Mouse (Mus musculus): ENCODE data around the gene Trim8.

The Trim8 gene

DNA sequence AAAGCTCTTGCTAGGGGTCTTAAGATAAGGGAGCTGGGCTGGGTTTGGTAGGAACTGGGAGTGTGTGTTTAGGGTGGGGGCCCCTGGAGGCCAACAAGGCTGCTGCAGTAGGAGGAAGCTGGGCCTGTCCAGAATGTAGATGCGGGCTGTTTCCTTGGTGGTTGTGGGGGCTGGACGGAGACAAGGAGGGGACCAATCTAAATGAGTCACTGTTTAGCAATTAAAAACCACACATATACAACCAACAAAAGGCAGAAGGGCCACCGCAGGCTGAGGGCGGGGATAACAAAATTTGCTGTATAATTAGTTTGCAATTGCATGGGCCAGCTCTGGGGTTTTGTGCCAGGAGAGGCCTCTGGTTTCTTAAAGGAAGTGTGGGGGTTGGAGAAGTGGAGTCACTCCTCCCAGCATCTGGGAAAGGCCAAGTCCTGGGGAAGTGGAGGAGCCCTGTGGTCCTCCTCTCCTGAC lies 2.6 kb downstream of the Trim8 start:
- ATAC-seq (ENCODE audit: low TSS enrichment): no peak

DNA sequence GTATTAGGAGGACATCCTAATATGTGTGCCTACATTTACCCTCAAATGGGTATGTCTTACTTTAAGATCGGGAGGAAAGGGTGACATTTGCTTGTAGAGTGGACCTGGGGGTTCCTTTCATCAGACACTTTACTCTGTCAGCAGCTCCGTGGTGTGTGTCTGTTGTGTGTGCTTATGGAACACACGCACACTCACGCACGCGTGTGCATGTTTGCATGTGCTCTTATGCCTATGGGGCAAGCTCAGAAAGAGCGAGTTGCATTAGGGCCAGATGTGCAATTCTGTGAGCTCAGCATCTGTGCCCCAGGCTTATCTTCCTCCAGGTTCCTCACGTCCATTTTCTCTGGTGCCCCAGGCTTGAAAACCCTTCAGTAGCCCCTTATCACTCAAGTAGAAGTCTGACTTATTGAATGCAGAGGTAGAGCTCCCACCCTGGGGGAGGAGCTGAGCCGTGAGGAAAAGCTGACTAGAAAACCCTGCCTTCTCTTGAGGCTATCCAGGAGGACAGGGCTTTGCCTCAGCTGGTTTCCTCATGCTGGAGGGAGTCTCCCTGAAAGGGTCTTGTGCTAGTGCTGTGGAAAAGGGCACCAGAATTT lies 3.4 kb downstream of the Trim8 start:
- ATAC-seq (ENCODE audit: low TSS enrichment): no peak

GRCm38 (mm10) chr19:46505646-46506371 lies 4.3 kb downstream of the Trim8 start:
- no peak for ATAC-seq (ENCODE audit: low TSS enrichment)

- no peak for ATAC-seq (ENCODE audit: low TSS enrichment)
These were observed 4.8 kb downstream of the Trim8 start for GRCm38 (mm10) chr19:46506372-46506717.

- ATAC-seq (ENCODE audit: low TSS enrichment): no peak
These were observed 5.7 kb downstream of the Trim8 start for GRCm38 (mm10) chr19:46507181-46507581.

- ATAC-seq (ENCODE audit: low TSS enrichment): no peak
These were observed 6.3 kb downstream of the Trim8 start for GRCm38 (mm10) chr19:46507806-46508205.

DNA sequence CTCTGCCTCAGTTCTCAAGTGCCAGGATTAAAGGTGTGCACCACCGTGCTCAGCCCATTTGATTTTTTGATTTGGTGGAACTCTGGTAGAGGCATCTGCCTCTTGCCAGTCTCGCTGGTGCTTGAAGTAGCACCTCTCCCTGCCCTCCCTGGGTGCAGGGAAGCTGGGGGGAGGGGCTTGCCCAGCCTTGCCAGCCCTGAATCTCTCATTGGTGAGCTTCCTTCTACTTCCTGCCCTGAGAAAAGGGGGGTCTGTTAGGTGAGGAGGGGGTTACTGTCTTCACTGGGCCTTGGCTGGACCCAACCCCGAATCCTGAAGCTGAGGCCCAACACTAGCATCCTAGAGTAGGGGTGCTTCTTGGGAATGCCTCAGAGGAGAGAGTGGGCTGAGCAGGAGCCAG lies 7.2 kb downstream of the Trim8 start:
- no peak for ATAC-seq (ENCODE audit: low TSS enrichment)

GRCm38 (mm10) chr19:46509202-46509601 lies 7.7 kb downstream of the Trim8 start:
- ATAC-seq (ENCODE audit: low TSS enrichment): no peak

DNA sequence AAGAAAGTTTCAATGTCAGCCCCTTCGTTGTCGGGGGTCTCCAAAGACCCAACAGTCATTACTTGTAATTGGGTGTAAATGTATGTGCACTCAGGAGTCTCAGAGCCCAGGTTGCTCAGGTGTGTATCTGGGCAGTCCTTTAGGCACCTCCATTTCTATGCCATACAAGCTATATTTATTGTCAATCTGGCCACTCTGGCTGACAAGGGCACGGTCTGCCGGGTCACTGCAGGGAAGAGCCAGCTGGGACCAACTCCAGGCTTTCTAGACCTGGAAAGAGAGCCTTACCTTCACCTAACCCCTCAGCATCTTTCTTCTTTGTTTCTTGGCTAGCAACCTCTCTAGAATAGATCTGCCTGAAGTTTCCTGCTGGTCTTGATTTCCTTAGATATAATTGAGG lies 8.2 kb downstream of the Trim8 start:
- ATAC-seq (ENCODE audit: low TSS enrichment): no peak

GRCm38 (mm10) chr19:46510401-46510800 lies 8.9 kb downstream of the Trim8 start:
- no peak for ATAC-seq (ENCODE audit: low TSS enrichment)

GRCm38 (mm10) chr19:46510824-46511223 lies 9.3 kb downstream of the Trim8 start:
- 0 out of 2 replicates have a peak, but pooled peaks have one; percentile 8 for ATAC-seq (ENCODE audit: low TSS enrichment)

- no peak for ATAC-seq (ENCODE audit: low TSS enrichment)
These were observed 9.8 kb downstream of the Trim8 start for GRCm38 (mm10) chr19:46511263-46511662.

GRCm38 (mm10) chr19:46514387-46514786 lies 12.9 kb downstream of the Trim8 start:
- ATAC-seq (ENCODE audit: low TSS enrichment): no peak

- no peak for ATAC-seq (ENCODE audit: low TSS enrichment)
These were observed 13.9 kb downstream of the Trim8 start for GRCm38 (mm10) chr19:46515287-46515821.

DNA sequence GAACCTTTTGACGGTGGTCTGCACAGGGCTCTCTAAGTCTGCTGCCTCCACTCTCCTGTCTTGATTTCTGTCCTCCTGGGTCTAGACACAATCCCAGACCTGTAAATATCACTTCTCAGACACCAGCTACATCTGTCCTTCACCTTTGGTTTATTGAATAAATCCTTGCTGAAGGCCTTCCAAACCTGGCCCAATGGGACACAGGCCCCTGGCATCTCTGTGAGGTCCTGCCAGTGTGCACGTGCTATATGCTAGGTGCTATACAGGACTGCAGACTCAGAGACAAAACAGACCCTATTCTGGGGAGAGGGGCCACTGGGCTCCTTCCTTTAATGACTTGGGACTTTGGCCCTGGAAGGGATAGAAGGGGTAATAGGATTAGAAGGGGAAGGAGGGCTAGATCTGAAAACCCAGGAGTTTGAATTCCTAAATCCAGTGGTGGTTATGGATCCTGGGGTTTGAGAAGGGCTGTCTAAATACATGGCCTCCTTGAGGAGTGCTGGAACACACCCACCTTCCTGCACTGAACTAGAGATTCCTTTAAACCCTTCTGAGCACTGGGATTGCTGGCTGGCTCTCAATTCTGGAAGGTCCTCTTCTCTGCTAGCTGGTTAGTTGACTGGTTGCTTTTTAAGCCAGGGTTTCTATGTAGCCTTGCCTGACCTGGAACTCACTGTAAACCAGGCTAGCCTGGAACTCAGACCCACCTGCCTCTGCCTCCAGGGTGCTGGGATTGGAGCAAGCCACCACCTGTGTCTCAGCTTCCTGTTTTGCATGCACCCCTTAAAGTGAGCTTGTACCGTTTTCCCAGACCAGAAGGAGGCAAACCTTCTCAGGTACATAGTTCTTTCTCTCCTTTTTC lies 15.4 kb downstream of the Trim8 start:
- peak; percentile 21; the same call in 1 of the 2 replicates for ATAC-seq (ENCODE audit: low TSS enrichment)

DNA sequence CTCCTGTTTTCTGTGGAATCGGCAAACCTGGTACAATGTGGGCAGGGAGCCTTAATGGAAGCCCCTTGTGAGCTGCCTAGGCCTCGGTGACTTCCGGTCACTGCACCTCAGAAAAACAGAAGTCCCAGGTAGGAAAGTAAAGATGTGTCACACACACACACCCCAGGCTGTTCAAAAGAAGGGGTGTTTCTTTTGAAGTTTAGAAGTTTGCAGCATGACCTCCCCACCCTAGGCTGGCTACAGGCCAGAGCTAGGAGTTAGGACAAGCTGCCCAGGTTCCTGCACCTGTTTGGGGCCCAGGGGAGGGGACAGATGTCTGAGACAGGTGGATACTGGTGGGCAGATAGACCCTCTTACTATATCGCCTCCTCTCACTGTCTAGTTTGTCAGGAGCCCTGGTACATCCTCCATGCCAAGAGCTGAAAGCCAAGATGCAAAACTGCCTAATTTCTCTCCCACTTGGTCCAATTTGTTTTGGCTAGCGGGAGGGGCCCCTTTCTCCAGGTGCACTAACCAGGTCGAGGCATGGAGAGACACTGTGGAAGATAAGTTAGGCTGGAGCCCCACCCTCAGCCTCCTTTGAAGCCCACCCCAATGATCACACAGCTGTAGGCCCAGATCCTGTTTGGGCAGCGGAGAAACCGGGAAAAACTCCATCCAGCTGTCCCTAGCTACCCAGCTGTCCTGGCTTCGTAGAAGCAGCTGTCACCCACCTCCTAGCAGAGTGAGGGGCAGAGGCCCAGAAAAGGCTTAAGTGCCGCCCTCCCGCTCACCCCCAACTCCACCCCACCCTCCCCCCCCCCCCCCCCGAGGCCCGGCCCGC lies 16.2 kb downstream of the Trim8 start:
- no peak for ATAC-seq (ENCODE audit: low TSS enrichment)

- no peak for ATAC-seq (ENCODE audit: low TSS enrichment)
These were observed 16.9 kb downstream of the Trim8 start for GRCm38 (mm10) chr19:46518352-46518787.

DNA sequence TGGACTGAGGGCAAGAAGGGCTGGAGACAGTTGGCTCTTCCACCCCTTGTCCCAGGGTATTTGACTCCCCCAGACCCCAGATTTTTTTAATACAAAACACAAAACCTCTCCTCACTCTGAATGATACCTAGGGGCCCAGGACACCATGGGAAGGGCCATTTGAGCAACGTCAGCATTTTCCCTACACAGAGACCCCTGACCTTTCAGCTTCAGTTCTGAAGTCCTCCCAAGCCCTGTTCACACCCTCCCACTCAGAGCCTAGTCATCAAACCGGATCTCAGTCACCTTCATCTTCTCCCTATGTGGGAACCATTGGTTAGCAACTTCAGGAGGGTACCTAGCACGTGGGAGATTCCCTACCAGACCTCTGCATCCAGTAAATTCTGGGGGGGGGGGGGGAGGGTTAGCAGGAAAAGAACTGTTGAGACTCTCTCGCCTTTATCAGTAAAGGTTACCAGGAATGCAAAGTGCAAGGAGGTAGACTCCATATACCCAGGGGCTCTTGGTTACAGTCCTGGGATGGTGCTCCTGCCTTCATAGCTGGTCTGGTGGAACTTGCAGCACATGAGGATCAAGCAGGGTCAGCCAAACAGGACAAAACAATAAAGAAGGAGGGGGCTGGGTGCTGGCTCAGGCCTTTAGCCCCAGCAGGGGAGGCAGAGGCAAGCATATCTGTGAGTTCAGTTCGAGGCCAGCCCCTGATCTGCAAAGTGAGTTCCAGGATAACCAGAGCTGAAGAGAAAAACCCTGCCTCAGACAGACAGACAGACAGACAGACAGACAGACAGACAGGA lies 17.5 kb downstream of the Trim8 start:
- ATAC-seq (ENCODE audit: low TSS enrichment): no peak

DNA sequence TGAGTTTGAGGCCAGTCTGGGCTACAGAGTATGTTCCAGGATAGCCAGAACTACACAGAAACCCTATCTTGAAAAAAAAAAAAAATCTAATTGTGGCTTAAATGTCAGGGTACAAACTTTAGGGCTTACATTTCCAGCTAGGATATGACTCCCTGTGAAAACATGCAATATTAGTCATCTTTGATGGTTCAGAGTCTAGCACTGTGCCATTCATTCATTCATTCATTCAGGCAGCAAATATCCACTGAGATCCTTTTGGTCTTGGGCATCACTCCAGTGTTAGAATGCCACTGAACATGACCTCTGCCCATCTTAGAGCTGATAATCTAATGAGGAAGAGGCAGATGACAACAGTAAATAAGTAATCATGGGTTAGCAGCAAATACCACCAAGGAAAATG lies 20.2 kb downstream of the Trim8 start:
- ATAC-seq (ENCODE audit: low TSS enrichment): no peak

- ATAC-seq (ENCODE audit: low TSS enrichment): no peak
These were observed 21.0 kb downstream of the Trim8 start for GRCm38 (mm10) chr19:46522433-46523044.

Data from frontal cortex, adult (tissue).